32 mouse cellular contexts compared by ENCODE assay signal in the genomic region with DNA sequence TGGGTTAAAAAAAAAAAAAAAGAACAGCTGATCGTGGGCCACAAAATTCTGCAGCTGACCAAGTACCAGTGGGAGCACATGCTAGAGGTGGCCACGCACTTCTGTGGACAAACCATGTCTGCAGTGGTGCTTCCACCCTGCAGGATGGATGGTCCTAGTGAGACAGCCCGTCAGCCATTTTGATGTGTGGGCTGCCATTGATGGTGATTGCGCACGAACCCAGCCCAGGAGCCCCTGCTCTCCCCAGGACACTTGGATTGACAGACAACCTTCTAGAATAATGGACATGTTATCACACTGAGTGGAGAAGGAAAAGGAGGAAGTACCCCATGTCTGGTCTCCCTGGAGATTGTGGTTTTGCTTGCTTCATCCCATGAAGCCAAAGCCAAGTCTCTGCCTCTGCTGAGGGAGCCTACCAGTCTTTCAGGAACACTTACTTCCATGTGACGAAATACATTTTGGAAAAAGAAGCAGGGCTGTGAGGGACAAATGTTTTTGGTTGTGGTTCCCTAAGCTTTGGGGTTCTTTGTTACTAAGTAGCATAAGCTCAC. TPM values are rescaled to one million over a fixed set of nuclear protein-coding genes. Genes with fewer than 3 reads are reported as not detected.
DNase-seq lines count a peak whose midpoint lies in the region; ATAC-seq lines count a peak whose summit lies in the region.
"Had no signal": no experiment of that assay in that cellular context is flagged by ENCODE, and none has a peak within 500 bp of the region (broad histone marks: within the 10 kb centered on the region; RNA-seq: fewer than 3 reads in every experiment).

No protein-coding gene starts in this region.

- no peak for ATAC-seq in kidney, embryonic 15.5 days (replicated peaks; ENCODE audit: low FRiP score)
- peak; percentile 96 for ATAC-seq in granulocyte monocyte progenitor cell, adult 5-6 weeks (replicated peaks; ENCODE audit: poor library complexity, severe bottlenecking)
- ATAC-seq in megakaryocyte progenitor cell, adult 5-6 weeks (replicated peaks; ENCODE audit: poor library complexity), result peak; percentile 80
- ATAC-seq: activated CD4-positive, CD25-positive, alpha-beta regulatory T cell, adult 4 months; forebrain, embryonic 15.5 days; hindbrain, postnatal 0 days; inflammation-experienced regulatory T-cells, adult 6 months had no signal

- H3K27ac ChIP-seq in kidney, embryonic 15.5 days, result no peak overlapping the region
- H3K27ac ChIP-seq in midbrain, embryonic 10.5 days (replicated peaks), result no peak overlapping the region
- H3K27ac ChIP-seq: embryonic facial prominence, embryonic 10.5 days; embryonic facial prominence, embryonic 13.5 days; forebrain, embryonic 12.5 days; forebrain, embryonic 15.5 days; heart, embryonic 15.5 days; hindbrain, embryonic 14.5 days; hindbrain, postnatal 0 days had no signal

- H3K4me2 ChIP-seq in kidney, embryonic 15.5 days, result no peak overlapping the region
- H3K4me2 ChIP-seq: embryonic facial prominence, embryonic 13.5 days; forebrain, embryonic 12.5 days; forebrain, embryonic 15.5 days; heart, embryonic 12.5 days; heart, embryonic 15.5 days; hindbrain, embryonic 14.5 days had no signal

- no peaks in the 10 kb centered on the region for H3K27me3 ChIP-seq in kidney, embryonic 15.5 days
- no peaks in the 10 kb centered on the region for H3K27me3 ChIP-seq in midbrain, embryonic 10.5 days (ENCODE audit: low read depth, poor library complexity, severe bottlenecking)
- H3K27me3 ChIP-seq: CH12.LX; embryonic facial prominence, embryonic 13.5 days; forebrain, embryonic 12.5 days; forebrain, embryonic 15.5 days; heart, embryonic 12.5 days; heart, embryonic 15.5 days had no signal

- no peaks in the 10 kb centered on the region for H3K4me1 ChIP-seq in kidney, embryonic 15.5 days
- no peaks in the 10 kb centered on the region for H3K4me1 ChIP-seq in midbrain, embryonic 10.5 days
- H3K4me1 ChIP-seq: embryonic facial prominence, embryonic 13.5 days; forebrain, embryonic 12.5 days; forebrain, embryonic 15.5 days; heart, embryonic 12.5 days; heart, embryonic 15.5 days had no signal

- no peaks in the 10 kb centered on the region for H3K9me3 ChIP-seq in kidney, embryonic 15.5 days (replicated peaks)
- H3K9me3 ChIP-seq in midbrain, embryonic 10.5 days (replicated peaks), result no peaks in the 10 kb centered on the region
- H3K9me3 ChIP-seq: embryonic facial prominence, embryonic 10.5 days; embryonic facial prominence, embryonic 13.5 days; forebrain, embryonic 12.5 days; forebrain, embryonic 15.5 days; G1E; heart, embryonic 12.5 days; heart, embryonic 15.5 days had no signal

- DNase-seq in kidney, postnatal 10 days, result peak; percentile 1
- DNase-seq in testis, postnatal 10 days (ENCODE audit: low spot score), result peak; percentile 25
- DNase-seq in testis, postnatal 14 days (ENCODE audit: low spot score), result no peak
- DNase-seq in midbrain, embryonic 10.5 days (ENCODE audit: low spot score), result no peak
- DNase-seq in layer of hippocampus, postnatal 14 days (ENCODE audit: low spot score in 2 of 2), result no peak
- DNase-seq: adrenal gland, adult 8-10 months; adrenal gland, postnatal 36 days; B cell, adult 2 months; cerebellum, adult 9-10 months; cerebellum, postnatal 14 days; embryo, embryonic 11 days; gastrocnemius, postnatal 10 days; gastrocnemius, postnatal 36 days; heart, adult 18-20 months; heart, postnatal 10 days; heart, postnatal 4 days had no signal

- H3K36me3 ChIP-seq in kidney, embryonic 15.5 days, result no peaks in the 10 kb centered on the region
- H3K36me3 ChIP-seq in midbrain, embryonic 10.5 days, result no peaks in the 10 kb centered on the region
- H3K36me3 ChIP-seq: embryonic facial prominence, embryonic 10.5 days; embryonic facial prominence, embryonic 13.5 days; forebrain, embryonic 12.5 days; forebrain, embryonic 15.5 days; G1E; heart, embryonic 12.5 days; heart, embryonic 15.5 days had no signal

- 96% methylated on average over 6 of the region's 6 CpGs for WGBS in kidney, embryonic 15.5 days
- 93% methylated on average over 6 of the region's 6 CpGs for WGBS in midbrain, embryonic 10.5 days

- H3K4me3 ChIP-seq in kidney, embryonic 15.5 days (replicated peaks), result no peak overlapping the region
- no peak overlapping the region for H3K4me3 ChIP-seq in midbrain, embryonic 10.5 days
- H3K4me3 ChIP-seq: embryonic facial prominence, embryonic 10.5 days; embryonic facial prominence, embryonic 13.5 days; erythroblast, embryonic 14.5 days; forebrain, embryonic 12.5 days; forebrain, embryonic 15.5 days; heart, embryonic 12.5 days; heart, embryonic 15.5 days had no signal

- H3K9ac ChIP-seq in kidney, embryonic 15.5 days, result no peak overlapping the region
- H3K9ac ChIP-seq: embryonic facial prominence, embryonic 13.5 days; forebrain, embryonic 12.5 days; forebrain, embryonic 15.5 days; heart, embryonic 12.5 days; heart, embryonic 15.5 days; hindbrain, embryonic 14.5 days had no signal

RNA-seq across cellular contexts. Expression of gene Amer2, which starts 27.7 kb away (rescaled TPM):
- polyA plus RNA-seq in kidney, embryonic 15.5 days (2015; fragmentation: Nextera tagmentation; extraction: Ambion mirVana), result 2.6 and 2.8 TPM in 2 replicates
- total RNA-seq in granulocyte monocyte progenitor cell, adult 5-6 weeks (2014; fragmentation: Nextera tagmentation), result not detected in 2 replicates
- 0.15 and 0.17 TPM in 2 replicates for total RNA-seq in granulocyte monocyte progenitor cell, adult 5-6 weeks (2017)
- total RNA-seq in megakaryocyte progenitor cell, adult 5-6 weeks (2015), result 0.37 and 0.49 TPM in 2 replicates
- total RNA-seq in megakaryocyte progenitor cell, adult 5-6 weeks (2017), result under 0.01 and 0.17 TPM in 2 replicates
- polyA plus RNA-seq in midbrain, embryonic 10.5 days (2016; fragmentation: Nextera tagmentation; extraction: Ambion mirVana), result 9.9 and 14.1 TPM in 2 replicates
- 10 to 100 TPM; 44.0 to 44.2 TPM for total RNA-seq in layer of hippocampus, postnatal 14 days (2021)
- total RNA-seq: CH12.LX; gastrocnemius, postnatal 36 days; heart, adult 18-20 months had no signal
- polyA plus RNA-seq: activated CD4-positive, CD25-positive, alpha-beta regulatory T cell, adult 4 months; erythroblast, embryonic 14.5 days; G1E; inflammation-experienced regulatory T-cells, adult 6 months had no signal

Comparison
In these comparisons a context has a peak if more than half of its experiments do, and no peak if none do; other contexts are left out.
1. DNase-seq: peak in kidney, postnatal 10 days (single experiment) and testis, postnatal 10 days (single experiment); none in testis, postnatal 14 days (single experiment), midbrain, embryonic 10.5 days (single experiment) and layer of hippocampus, postnatal 14 days (0 of 2).
2. RNA of gene Amer2, which starts 27.7 kb away (total RNA-seq): 44.0 to 44.2 TPM in layer of hippocampus, postnatal 14 days; under 0.01 to 0.49 TPM in megakaryocyte progenitor cell, adult 5-6 weeks and 0.15 to 0.17 TPM in granulocyte monocyte progenitor cell, adult 5-6 weeks; every median in the first group is over 10 times any median in the second.